Mouse (Mus musculus) liver, embryonic 14.5 days (tissue): ENCODE measurements around the gene Nepn.

ENCODE experiments used
- CTCF ChIP-seq: IDR thresholded peaks from 2 replicates; pipeline ENCODE4 v1.5.1; 2016; ENCODE audit warnings: antibody characterized with exemption, low read depth, control low read depth
- EP300 ChIP-seq: IDR thresholded peaks from 2 replicates; pipeline ENCODE4 v1.6.1; 2016; ENCODE audit warnings: antibody characterized with exemption, low read depth

DNA sequence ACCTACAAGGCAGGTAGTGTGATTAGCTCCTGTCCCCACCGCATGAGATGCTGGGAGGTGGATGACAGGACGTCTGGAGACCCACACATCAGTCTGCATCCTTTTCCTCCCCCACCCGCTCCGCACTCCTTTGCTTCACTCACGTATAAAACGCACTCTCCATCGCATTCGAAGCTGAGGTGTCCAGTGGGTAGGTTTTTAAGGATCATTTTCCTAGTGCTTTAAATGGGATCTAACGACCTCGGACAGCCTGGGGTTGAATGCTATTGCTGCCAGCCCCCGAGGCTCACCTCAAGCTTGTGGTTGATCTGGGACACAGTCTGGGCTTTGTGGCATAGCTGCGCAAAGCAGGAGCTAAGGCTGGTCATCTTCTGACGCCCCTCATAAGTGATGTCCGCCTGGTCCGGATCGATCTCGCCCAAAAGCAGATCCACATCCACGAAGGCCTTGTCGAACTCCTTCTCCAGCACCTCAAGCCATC is 7.4 kb upstream of the Nepn start:
- TF ChIP-seq CTCF (no peak), EP300 (no peak)
